Mouse (Mus musculus): ENCODE measurements around the gene Orai3. TPM values are rescaled to one million over a fixed set of nuclear protein-coding genes. Genes with fewer than 3 reads are reported as not detected.
"Not testable (repeated sequence)": the region's sequence is repeated elsewhere in the genome, so short reads cannot be mapped to it uniquely, and the experiment has no call there.

The Orai3 gene
- 10 to 100 TPM; 16.8 to 20.5 TPM for total RNA-seq (2021)
- long read RNA-seq, experiment 1, transcript Orai3-201 (2 exons, 1,996 nt), result major isoform, 19 of 23 reads
- long read RNA-seq, experiment 1, partial matches to known transcripts, result 4 of 23 reads
- long read RNA-seq, experiment 1, other reads (novel, unspliced or antisense), result 0 of 23 reads
- long read RNA-seq, experiment 2, transcript Orai3-201 (2 exons, 1,996 nt), result major isoform, 16 of 19 reads
- long read RNA-seq, experiment 2, partial matches to known transcripts, result 0 of 19 reads
- long read RNA-seq, experiment 2, other reads (novel, unspliced or antisense), result 3 of 19 reads

GRCm38 (mm10) chr7:127769651-127770038 is at the start of gene Orai3:
Gene Orai3 (plus strand): TSS chr7:127769815.
- peak; percentile 77 to 83 for DNase-seq (ENCODE audit: low spot score in 2 of 2)

GRCm38 (mm10) chr7:127725490-127725889 is 44.1 kb upstream of the Orai3 start:
- DNase-seq (ENCODE audit: low spot score in 2 of 2), result no peak

DNA sequence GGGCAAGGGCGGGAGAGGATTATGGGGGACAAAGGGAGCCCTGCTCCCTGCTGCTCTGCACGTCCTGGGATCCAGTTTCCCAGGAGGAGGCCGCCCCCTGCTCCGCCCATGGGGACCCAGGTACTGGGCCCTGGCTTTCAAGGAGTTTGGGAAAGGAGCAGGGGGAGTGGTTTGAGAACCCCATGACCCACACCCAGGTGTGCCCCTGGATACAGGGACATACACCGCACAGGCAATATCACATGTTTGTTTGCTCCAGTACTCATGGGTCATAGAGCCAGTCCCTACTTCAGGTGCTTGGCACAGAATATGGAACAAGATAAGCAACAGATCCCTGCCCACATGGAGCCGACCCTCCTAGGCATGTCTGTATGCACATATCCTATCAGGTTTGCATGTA is 43.7 kb upstream of the Orai3 start:
- DNase-seq (ENCODE audit: low spot score in 2 of 2), result no peak

- DNase-seq (ENCODE audit: low spot score in 2 of 2), result no peak
These were observed 41.7 kb upstream of the Orai3 start for GRCm38 (mm10) chr7:127727898-127728297.

- DNase-seq (ENCODE audit: low spot score in 2 of 2), result no peak
These were observed 39.4 kb upstream of the Orai3 start for GRCm38 (mm10) chr7:127730170-127730569.

DNA sequence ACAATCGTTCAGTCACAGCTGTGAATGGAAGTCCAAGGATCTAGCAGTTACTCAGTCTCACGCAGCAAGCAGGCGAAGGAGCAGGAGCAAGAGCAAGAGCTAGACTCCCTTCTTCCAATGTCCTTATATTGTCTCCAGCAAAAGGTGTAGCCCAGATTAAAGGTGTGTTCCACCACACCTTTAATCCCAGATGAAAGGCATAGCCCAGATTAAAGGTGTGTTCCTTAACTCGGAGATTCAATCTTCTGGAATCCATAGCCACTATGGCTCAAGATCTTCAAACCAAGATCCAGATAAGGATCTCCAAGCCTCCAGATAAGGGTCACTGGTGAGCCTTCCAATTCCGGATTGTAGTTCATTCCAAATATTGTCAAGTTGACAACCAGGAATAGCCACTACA is 37.5 kb upstream of the Orai3 start, which contains the start of gene Ctf2:
Ctf2 (minus strand) TSS at position 101 of the 400 bp plus-strand sequence.
- DNase-seq (ENCODE audit: low spot score in 2 of 2), result not testable (repeated sequence)

DNA sequence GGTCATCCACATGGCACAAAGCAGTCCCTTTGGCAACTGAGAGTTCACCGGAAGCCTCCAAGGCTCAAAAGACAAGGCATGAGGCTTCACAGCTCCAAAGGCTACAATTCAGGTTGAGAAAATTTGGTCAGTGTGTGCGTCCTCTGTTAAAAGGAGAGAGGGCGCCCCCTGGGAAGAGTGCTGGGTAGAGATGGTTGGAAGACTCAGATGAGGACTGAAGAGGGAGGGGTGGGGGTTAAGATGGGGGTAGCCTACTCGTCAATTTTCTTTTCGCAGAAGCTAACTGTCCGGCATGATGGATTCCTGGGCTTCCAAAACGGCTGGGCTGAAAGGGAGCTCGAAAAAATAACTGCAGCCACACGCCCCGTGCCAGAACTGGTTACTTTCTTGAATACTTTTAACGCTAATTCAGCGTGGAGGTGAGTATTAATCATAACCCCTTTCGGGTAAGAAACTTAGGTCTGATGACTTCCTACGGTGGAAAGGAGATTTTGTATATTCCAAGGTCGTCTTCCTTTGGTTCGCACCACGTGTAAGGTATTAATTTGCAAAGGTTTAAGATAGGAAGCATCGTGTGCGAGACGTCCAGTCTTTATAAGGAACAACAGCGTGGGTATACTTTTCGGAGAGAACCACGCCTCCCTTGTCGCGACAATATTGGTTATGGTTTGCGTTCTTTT is 25.1 kb upstream of the Orai3 start, which contains the start of gene Fbxl19:
Fbxl19 (plus strand) TSS at position 178 of the 680 bp plus-strand sequence.
- DNase-seq (ENCODE audit: low spot score in 2 of 2), result peak; percentile 75 to 79

GRCm38 (mm10) chr7:127745251-127745651 is 24.4 kb upstream of the Orai3 start:
- DNase-seq (ENCODE audit: low spot score in 2 of 2), result peak; percentile 89 to 94

GRCm38 (mm10) chr7:127745652-127746493 is 23.7 kb upstream of the Orai3 start:
- peak; percentile 96 to 98 for DNase-seq (ENCODE audit: low spot score in 2 of 2)

DNA sequence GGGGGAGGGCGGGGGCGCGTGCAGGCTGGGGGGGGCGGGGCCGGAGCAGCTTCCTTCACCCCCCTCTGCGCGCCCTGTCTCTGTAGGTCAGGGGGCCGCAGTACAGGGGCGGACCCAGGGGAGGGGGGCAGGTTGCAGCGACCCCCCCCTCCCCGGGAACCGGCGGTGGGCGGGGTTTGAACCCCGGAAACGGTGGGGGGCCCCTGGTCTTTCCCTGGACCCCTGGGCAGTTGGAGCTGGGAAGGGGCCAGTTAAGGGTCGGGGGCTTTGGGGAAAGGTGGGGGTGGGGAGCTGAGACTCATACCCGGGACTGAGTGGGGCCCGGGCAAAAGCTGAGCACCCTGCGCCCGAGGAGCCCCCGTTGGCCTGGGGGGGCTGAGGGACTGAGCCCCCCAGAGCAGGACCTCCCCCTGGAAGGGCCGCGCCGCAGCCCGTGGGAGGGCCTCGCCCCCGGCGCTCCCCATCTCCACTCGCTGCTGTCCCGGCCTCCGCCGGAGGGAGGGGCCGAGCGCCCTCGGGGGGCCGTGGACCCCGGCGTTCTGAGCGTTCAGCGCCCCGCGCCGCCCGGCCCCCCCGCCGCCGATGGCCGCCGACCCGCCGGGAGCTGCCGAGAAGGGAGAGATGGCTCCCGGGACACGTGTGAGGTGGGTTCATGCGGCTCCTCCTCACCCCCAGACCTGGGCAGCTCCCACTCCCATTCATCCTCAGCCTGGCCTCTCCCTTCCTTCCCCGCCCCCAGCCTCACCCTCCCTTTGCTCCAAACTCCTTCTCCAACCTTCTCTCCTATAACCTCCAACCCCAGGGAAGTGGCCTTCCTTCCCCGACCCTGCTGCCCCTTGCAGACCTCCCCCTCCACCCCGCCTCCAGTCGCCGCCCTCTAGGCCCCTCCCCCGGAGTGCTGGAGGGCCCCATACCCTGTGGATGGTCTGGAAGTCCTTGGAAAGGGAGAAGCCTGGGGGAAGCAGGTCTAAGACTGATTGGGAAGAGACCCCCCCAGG is 22.8 kb upstream of the Orai3 start:
- no peak for DNase-seq (ENCODE audit: low spot score in 2 of 2)

DNA sequence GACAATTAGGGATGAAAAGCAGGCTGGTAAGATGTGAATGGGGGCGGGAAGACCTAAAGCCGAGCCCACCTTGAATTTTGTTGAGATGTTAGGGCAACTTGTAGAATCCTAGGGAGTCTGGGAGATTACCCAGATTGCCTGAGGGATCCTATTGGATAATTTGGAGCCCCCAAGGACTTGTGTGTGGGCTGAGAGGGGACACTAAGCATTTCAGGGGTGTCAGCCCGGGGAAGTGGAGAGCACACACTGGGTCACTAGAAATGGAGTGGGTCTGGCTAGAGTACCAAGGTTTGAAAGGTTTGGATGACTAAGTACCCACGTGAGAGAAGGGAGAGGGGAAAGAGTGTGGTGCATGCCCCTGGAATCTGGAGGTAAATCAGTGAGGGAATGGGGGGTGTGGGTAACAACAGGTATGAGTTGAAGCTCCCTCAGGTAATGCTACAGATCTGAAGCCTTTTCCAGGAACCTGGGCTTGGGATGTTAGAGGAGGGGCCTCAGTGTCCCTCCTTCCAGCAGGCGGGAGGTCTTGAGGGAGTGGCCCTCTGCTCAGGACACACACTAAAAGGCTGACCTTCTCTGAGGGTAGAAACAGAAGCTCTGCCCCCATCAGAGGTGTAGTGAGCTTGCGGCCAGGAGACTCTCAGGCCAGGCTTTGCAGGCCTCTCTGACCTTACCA is 21.9 kb upstream of the Orai3 start:
- DNase-seq (ENCODE audit: low spot score in 2 of 2), result no peak

DNA sequence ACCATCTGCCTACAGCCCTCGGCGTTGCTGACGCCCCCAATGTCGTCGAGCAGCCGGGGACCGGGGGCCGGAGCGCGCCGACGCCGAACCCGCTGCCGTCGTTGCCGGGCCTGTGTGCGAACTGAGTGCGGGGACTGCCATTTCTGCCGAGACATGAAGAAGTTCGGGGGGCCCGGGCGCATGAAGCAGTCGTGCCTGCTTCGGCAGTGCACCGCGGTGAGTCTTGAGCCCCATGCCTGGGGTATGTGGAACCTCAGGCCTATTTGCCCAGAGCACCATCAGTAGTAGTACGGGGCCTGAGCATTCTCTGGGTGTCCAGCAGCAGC is 21.4 kb upstream of the Orai3 start:
- DNase-seq (ENCODE audit: low spot score in 2 of 2), result no peak

DNA sequence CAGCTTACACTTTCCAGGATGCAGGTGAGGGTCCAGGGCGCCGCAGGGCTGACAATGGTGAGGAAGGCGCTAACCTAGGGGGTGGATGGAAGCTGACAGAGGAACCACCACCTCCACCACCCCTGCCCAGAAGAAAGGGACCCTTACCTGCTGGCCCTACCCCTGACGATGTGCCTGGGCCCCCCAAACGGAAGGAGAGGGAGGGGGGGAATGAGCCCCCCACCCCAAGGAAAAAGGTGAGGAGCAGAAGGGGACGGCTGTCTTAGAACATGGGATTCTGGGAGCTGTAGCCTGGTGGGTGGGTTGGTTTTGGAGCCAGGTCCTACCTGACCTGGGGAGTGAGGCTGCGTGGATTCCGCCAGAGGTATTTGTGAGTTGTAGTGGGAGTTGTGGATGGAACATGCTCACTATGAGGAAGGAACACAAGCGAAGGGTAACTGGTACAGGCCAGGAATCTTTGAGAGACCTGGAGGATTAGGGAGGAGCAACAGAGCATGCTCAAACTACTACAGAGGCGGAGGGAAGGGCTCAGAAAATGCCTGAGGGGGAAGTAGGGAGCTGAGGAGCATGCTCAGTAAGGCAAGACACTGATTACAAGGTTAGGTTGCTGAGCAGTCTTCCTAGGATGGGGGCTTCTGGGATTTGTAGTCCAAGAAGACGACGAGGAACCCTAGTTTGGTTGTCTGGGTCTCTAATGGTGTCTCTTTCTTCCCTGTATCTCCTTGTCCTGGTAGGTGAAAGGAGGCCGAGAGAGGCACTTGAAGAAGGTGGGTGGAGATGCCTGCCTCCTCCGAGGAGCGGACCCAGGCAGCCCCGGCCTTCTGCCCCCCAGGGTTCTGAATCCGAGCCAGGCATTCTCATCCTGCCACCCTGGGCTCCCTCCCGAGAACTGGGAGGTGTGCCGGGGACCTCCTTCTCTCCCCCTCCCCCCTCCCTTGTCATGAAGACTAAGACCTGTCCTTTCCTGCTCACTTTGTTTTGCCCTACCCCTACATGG is 19.2 kb upstream of the Orai3 start:
- no peak for DNase-seq (ENCODE audit: low spot score in 2 of 2)

DNA sequence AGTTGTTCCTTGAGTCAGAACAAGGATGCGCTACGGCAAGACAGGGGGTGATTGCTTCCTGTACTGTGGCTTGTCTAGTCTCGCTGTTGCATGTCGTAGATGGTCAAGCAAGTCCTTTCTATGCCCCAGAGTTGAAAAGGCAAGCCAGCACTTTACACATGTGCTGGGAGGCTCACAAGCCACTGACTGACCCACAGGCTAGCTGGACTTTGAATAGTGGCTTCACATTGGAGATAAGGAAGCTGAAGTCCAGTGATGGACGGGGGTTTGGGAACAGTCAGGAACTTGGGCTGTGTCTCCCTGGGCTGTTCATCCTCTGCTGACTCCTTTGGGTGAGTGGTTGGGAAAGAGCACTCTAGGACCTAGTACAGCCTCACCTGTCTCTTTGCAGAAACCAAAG is 18.0 kb upstream of the Orai3 start:
- no peak for DNase-seq (ENCODE audit: low spot score in 2 of 2)

DNA sequence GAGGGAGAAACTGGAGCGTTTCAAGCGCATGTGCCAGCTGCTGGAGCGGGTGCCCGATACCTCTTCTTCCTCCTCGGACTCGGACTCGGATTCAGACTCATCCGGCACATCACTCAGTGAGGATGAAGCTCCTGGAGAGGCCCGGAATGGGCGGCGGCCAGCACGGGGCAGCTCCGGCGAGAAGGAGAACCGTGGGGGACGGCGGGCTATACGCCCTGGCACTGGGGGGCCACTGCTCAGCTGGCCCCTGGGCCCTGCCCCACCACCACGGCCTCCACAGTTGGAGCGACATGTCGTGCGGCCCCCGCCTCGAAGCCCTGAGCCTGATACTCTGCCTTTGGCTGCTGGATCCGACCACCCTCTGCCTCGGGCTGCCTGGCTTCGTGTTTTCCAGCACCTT is 17.5 kb upstream of the Orai3 start:
- no peak for DNase-seq (ENCODE audit: low spot score in 2 of 2)

DNA sequence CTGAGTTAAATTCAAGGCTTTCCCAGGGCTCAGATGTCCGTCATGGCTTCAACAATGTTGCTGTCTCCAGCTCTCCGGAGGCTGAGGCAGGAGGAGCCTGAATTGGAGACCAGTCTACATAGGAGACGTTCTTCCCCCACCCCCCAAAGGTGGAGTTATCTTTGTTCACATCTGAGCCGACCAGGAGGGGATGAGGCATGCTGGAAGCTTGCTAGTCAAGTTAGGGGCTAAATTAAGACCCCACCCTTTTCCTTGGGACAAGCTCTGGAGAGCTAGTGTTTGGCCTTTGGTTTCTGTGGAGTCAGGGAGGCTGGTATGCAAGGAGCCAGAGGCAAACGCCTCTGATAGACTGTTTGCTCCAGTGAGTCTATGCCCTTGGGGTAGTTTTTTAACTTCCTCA is 16.5 kb upstream of the Orai3 start:
- no peak for DNase-seq (ENCODE audit: low spot score in 2 of 2)

DNA sequence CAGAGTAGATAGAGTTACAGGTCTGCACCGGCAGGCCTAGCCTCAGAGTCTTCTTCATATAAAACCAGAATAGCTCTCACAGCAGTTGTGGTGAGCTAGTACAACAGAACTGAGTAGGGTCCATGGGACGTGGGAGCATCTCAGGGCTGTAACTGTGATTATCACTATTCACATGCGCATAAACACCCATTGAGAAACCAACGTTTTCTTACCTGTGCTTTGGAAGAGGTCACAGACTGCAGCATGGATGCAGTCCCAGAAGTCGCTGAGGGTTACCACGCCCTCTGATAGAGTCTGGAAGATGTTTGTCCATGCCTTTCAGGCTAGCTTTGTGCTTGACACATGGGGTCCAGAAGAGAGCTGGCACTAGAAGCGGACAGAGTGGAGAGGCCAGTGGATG is 15.9 kb upstream of the Orai3 start:
- DNase-seq (ENCODE audit: low spot score in 2 of 2), result no peak

GRCm38 (mm10) chr7:127759716-127760115 is 9.9 kb upstream of the Orai3 start:
- no peak for DNase-seq (ENCODE audit: low spot score in 2 of 2)

DNA sequence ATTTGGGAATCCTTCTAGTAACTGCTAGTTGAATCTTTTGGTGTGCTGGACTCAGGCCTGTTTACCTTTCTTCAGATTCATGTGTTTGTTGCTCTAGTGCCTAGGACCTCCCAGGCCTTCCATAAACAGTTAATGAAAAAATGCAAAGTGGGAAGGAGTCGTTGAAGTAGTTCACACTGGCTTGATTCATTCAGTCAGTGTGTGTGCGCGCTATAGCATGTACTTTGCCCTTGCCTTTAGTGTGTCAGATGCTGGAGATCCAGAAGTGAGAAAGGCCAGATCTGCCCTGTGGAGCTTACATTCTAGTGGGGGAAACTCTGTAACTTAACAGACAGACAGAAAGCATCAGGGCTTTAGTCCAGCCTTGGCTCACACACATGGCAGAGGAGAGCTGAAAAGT is 9.1 kb upstream of the Orai3 start:
- DNase-seq (ENCODE audit: low spot score in 2 of 2), result no peak
